Comparison of ENCODE assay signal across 8 mouse cellular contexts in the genomic region with DNA sequence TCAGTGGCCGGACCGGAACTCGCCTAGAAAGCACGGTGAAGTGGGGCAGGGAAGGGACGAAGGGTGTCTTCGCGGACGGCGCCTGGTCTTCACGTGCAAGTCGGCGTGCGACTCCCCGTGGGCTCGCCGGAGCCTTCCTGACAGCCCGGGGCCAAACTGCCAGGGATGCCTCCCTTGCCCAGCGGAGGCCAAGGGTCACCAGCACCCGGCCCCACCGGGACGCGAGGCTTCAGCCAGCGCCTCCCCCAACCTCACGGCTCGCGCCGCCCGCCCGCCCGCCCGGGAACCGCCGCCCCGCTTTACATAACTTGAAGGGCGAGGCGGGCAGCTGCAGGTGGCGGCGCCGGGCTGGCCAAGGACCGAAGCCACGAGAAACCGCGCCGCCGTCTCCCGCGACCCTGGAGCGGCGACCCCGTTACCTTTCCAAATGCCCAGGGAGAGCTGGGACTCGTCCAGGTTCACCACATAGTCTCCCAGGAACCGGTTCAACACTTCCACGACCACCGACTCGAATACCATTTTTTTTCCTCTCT. TPM values are rescaled to one million over a fixed set of nuclear protein-coding genes. Genes with fewer than 3 reads are reported as not detected.
A peak's percentile ranks its signal among the peaks of the same experiment; 100 is the strongest.
DNase-seq lines count a peak whose midpoint lies in the region; ATAC-seq and TF ChIP-seq lines count a peak whose summit lies in the region.

No protein-coding gene starts in this region.

- ATAC-seq in heart, embryonic 16.5 days (replicated peaks; ENCODE audit: extremely low read depth, insufficient read depth, low FRiP score) = peak; percentile 54
- ATAC-seq in lung, embryonic 15.5 days (ENCODE audit: borderline replicate concordance, extremely low read depth, low FRiP score, low TSS enrichment) = peak; percentile 48; the same call in 1 of the 2 replicates
- ATAC-seq in monocyte, adult 5-6 weeks (replicated peaks; ENCODE audit: insufficient number of reproducible peaks, low FRiP score, low TSS enrichment, poor library complexity, severe bottlenecking) = no peak

- under 1% methylated on average over 55 of the region's 55 CpGs for WGBS in heart, embryonic 16.5 days
- WGBS in lung, embryonic 15.5 days = under 1% methylated on average over 43 of the region's 55 CpGs

- TF ChIP-seq POLR2A in embryonic fibroblast, embryonic 13.5 days (IDR thresholded peaks at IDR 0.05; ENCODE audit: low read depth, low read length) = no peak

- H3K4me2 ChIP-seq in heart, embryonic 16.5 days (ENCODE audit: low read depth, low read length) = peak overlapping the region; percentile 97
- peak overlapping the region; percentile 98 for H3K4me2 ChIP-seq in lung, embryonic 15.5 days

- no peak overlapping the region for H3K27ac ChIP-seq in embryonic fibroblast, embryonic 13.5 days (ENCODE audit: insufficient read depth, low read length)
- H3K27ac ChIP-seq in heart, embryonic 16.5 days (ENCODE audit: low read length) = peak overlapping the region; percentile 55
- peak overlapping the region; percentile 10; the same call in 1 of the 2 replicates for H3K27ac ChIP-seq in lung, embryonic 15.5 days

- peak; percentile 59 for DNase-seq in CD4-positive, CD25-positive, alpha-beta regulatory T cell, adult 2 months (ENCODE audit: low read depth, low spot score)
- DNase-seq in adrenal gland, adult (ENCODE audit: inconsistent age in 2 of 2, low spot score in 1 of 2) = peak; percentile 72 to 88
- DNase-seq in kidney, postnatal 25 days = peak; percentile 74 to 94
- DNase-seq in ovary, postnatal 36 days (ENCODE audit: low spot score) = peak; percentile 51

- no peaks in the 10 kb centered on the region for H3K4me1 ChIP-seq in embryonic fibroblast, embryonic 13.5 days (ENCODE audit: control insufficient read depth, insufficient read depth, low read length)
- H3K4me1 ChIP-seq in heart, embryonic 16.5 days (ENCODE audit: control insufficient read depth, insufficient read depth, low read length) = peaks cover 10% of the 10 kb centered on the region
- H3K4me1 ChIP-seq in lung, embryonic 15.5 days = peaks cover 9% of the 10 kb centered on the region

- H3K36me3 ChIP-seq in heart, embryonic 16.5 days (ENCODE audit: control insufficient read depth, insufficient read depth) = no peaks in the 10 kb centered on the region
- no peaks in the 10 kb centered on the region for H3K36me3 ChIP-seq in lung, embryonic 15.5 days

- H3K4me3 ChIP-seq in embryonic fibroblast, embryonic 13.5 days (ENCODE audit: insufficient read depth, low read length) = peak overlapping the region; percentile 93
- H3K4me3 ChIP-seq in heart, embryonic 16.5 days (ENCODE audit: low read length) = peak overlapping the region; percentile 76
- H3K4me3 ChIP-seq in lung, embryonic 15.5 days = peak overlapping the region; percentile 65

- peak overlapping the region; percentile 82 for H3K9ac ChIP-seq in heart, embryonic 16.5 days (ENCODE audit: low read length)
- H3K9ac ChIP-seq in lung, embryonic 15.5 days = peak overlapping the region; percentile 58

- no peak for TF ChIP-seq CTCF in embryonic fibroblast, embryonic 13.5 days (IDR thresholded peaks at IDR 0.05; ENCODE audit: borderline replicate concordance, insufficient read depth, low read length)

- peaks cover 6% of the 10 kb centered on the region; the same call in 1 of the 2 replicates for H3K27me3 ChIP-seq in heart, embryonic 16.5 days (ENCODE audit: control insufficient read depth, insufficient read depth, low read length)
- H3K27me3 ChIP-seq in lung, embryonic 15.5 days = peaks cover 8% of the 10 kb centered on the region; the same call in 1 of the 2 replicates

- no peaks in the 10 kb centered on the region for H3K9me3 ChIP-seq in heart, embryonic 16.5 days (replicated peaks; ENCODE audit: control insufficient read depth, low read length)
- no peaks in the 10 kb centered on the region for H3K9me3 ChIP-seq in lung, embryonic 15.5 days

RNA-seq across cellular contexts. Expression of a gene that starts 0.4 kb away (rescaled TPM):
- polyA plus RNA-seq in embryonic fibroblast, embryonic 13.5 days (2011; ENCODE audit: insufficient read length, low read depth, missing spikeins) = 31.1 and 31.9 TPM in 2 replicates
- polyA plus RNA-seq in heart, embryonic 16.5 days (2015; fragmentation: Nextera tagmentation; extraction: Ambion mirVana) = 8.1 and 9.4 TPM in 2 replicates
- 8.4 and 9.1 TPM in 2 replicates for polyA plus RNA-seq in lung, embryonic 15.5 days (2015; fragmentation: Nextera tagmentation; extraction: Ambion mirVana)
- 48.0 to 86.5 TPM (median 52.3 TPM) in 3 replicates for total RNA-seq in monocyte, adult 5-6 weeks (2017)
